Mouse (Mus musculus): ENCODE measurements around the gene Gsk3a.

Gsk3a gene

DNA sequence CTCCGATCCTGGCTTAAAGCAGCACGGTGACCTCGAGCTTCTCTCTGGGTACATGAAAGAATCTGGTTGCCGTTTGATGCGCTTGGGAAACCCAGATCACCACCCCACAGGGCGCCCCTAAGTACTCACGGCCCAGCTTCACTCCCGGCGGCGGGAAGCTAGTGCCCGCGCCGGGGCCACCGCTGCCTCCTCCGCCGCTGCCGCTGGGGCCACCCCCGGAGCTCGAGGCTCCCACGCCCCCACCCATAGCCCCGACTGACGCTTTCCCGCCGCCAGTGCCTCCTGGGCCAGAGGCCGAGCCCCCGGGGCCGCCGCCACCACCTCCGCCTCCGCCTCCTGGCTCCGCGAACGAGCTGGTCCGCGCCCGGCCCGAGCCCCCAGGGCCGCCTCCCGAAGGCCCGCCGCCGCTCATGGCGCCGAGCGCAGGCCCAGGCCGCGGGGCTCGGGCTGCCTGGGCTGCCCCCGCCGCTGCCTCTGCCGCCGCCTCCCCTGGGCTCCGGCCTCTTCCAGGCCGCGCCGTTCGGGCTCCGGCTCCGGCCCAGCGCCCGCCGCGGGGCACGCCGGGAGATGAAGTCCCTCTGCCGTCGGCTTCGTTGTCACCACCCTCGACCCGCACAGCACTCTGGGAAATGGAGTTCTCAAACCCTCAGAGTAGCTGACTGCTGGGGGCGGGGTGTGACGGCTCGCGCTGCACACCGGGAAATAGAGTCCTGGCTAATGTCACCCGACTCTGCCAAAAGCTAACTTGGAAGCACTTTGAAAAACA is at the start of gene Gsk3a:
Gene Gsk3a, minus strand, starts transcription at position 603 of the 766 bp plus-strand sequence.
- DNase-seq (ENCODE audit: low read depth, low spot score): peak; percentile 98

DNA sequence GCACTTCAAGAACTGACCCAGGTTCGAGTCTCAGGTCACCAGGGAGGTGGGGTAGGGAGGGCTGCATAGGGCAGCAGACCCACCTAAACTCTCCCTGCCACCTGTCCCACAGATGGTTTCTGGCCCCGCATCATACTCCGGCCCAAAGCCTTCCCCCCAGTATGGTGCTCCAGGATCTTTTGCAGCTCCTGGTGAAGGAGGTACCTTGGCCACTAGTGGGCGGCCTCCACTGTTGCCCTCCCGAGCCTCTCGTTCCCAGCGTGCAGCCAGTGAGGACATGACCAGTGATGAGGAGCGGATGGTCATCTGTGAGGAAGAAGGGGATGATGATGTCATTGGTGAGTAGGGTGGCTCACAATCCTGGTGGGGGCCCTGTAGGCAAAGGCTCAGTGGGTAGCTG is 49.3 kb upstream of the Gsk3a start:
- no peak for DNase-seq (ENCODE audit: low read depth, low spot score)

DNA sequence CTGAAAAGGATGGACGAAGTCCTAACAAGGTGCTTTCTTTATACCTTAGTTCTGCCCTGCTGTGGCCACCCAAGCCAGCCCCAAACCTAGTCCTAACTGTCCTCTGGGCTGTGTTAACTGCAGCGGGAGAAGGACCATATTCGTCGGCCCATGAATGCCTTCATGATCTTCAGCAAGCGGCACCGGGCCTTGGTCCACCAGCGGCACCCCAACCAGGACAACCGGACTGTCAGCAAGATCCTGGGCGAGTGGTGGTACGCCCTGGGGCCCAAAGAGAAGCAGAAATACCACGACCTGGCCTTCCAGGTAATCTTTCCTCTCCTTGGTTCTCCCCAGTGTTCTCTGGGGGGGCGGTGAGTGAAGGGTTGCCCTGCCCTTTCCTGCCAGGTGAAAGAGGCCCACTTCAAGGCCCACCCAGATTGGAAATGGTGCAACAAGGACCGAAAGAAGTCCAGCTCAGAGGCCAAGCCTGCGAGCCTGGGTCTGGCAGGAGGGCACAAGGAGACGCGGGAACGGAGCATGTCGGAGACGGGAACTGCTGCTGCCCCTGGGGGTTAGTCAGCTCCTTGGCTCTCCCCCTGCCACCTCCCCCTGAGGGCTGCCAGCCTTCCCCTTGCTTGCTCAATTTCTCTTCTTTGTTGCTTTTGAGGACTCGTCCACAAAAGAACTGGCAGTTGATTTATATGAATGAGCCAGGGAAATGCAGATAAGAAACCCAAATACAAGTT is 48.0 kb upstream of the Gsk3a start:
- DNase-seq (ENCODE audit: low read depth, low spot score): no peak

DNA sequence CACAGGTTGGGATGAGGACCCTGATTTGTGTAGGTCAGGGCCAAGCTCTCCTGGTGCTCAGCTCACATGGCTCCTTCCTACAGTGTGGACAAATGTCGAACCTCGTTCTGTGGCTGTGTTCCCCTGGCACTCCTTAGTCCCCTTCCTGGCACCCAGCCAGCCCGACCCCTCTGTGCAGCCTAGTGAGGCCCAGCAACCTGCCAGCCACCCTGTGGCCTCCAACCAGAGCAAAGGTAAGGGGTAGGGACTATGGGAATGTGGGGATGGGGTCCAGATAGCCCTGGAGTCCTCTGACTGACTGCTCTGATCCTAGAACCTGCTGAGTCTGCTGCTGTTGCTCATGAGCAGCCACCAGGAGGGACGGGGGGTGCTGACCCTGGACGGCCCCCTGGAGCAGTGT is 47.1 kb upstream of the Gsk3a start:
- no peak for DNase-seq (ENCODE audit: low read depth, low spot score)

GRCm38 (mm10) chr7:25284171-25284570 is 46.5 kb upstream of the Gsk3a start:
- no peak for DNase-seq (ENCODE audit: low read depth, low spot score)

DNA sequence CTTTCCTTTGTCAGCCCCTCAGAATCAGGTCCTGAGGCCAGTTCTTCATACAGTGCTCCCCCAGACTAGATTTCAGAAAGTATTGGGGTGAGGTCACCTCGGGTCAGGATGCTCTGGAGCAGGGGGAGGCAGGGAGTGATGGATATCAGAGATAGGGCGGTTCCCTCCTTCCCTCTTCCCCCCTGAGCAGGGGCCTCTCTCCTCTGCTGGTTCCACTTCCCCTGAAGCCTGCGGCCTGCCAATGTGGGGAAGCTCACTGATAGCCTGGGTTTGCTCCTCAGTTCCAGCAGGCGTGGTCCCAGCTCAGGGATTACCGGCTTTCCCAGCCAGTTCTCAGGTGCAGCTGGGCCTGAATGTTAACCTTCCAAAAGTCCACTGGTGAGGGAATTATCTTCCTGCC is 46.0 kb upstream of the Gsk3a start:
- no peak for DNase-seq (ENCODE audit: low read depth, low spot score)

- DNase-seq (ENCODE audit: low read depth, low spot score): no peak
These were observed 45.1 kb upstream of the Gsk3a start for GRCm38 (mm10) chr7:25282731-25283211.

- DNase-seq (ENCODE audit: low read depth, low spot score): peak; percentile 94
These were observed 44.3 kb upstream of the Gsk3a start for GRCm38 (mm10) chr7:25281734-25282601.

DNA sequence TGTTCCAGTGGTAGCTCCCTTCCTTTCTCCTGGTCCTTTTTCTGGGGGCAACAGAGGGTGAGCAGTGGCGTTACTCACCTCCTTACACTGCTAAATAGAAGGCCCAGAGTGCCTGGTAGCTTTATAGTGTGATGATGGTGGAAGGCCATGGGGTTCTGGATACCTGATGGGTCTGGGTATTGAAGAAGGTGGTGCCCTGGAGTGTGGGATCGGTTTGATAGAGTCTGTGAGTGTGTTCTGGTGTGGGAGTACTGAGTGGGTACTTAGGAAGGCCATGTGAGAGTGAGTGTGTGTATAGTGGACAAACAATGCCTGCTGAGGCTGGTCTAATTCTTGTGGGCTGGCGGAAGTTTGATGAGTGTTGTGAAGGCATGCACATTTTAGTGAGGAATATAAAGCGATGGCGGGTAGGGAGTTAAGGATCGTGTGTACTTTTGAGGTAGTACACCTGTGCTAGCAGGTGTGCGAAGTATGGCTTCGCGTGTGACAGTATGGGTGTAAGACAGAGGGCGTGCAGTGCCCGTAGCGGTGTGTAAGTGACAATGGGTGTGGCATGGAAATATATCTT is 43.6 kb upstream of the Gsk3a start:
- DNase-seq (ENCODE audit: low read depth, low spot score): no peak

GRCm38 (mm10) chr7:25279861-25280791 is 42.5 kb upstream of the Gsk3a start:
- DNase-seq (ENCODE audit: low read depth, low spot score): no peak

- peak; percentile 88 for DNase-seq (ENCODE audit: low read depth, low spot score)
These were observed 41.6 kb upstream of the Gsk3a start for GRCm38 (mm10) chr7:25279076-25279860.

DNA sequence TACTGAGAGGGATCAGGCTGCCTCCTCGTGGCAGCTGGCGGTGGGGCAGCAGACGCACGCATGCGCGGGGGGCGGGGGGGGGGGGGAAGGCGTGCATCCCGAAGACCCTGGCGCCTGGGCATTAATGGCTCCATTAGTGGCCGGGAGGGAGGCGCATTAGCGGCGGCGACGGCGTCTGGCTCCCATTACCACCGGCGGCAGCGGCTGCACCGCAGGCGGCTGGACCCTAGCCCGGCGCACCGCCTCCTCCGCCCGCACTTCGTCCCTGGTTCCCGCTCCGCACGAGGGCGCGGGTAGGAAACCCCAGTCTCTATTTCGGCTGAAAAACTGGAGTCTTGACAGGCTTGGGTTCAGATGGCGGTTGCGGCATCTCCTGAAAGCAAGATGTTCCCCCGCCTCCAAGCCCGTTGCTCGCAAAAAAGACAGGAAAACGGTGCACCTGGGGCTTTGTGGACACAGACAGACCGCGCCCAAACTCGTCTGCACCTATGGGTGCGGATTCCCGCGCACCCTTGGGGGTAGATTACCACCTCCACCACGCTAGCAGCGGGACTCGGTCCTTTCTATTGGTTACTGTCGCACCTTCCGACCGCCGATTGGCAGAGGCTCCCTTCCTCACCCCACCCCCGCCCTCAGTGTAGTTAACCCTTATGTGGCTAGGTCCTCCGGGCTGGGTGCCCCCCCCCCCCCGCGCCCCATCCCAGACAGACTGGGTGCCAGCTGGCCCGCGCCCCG is 40.9 kb upstream of the Gsk3a start:
- peak; percentile 92 for DNase-seq (ENCODE audit: low read depth, low spot score)

DNA sequence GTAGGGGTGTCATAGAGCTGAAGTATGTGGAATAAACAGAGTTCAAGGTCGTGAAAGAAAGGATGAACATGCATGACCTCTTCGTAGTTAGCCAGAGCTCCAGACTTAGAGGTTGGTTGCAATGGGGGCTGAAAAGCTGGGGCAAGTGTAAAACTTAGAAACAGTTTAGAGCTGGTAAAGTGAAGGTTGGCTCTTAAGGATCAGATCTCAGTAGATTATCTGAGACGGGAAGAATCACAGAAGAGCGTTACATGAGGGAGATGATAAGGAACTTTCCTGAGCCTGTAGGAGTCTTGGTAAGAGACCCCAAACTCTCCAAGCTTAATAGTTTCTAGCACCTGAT is 40.3 kb upstream of the Gsk3a start:
- no peak for DNase-seq (ENCODE audit: low read depth, low spot score)

DNA sequence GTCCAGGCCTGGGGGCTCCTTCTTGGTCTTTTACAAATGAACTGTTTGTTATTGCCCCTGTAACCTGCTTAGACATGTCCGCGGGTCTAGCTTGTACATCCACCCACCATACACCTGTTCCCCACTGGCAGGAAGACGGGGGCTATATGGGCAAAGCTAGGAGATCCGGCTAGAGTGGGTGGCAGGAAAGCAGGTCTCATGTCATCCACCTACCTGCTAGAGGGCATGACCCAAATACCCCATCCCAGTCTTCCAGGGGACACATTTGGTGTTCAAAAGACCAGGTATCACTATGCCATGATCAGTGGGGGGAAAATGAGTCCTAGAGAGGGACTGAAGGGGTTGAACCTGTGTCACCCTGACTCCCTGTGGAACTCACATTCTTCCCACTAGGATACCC is 39.8 kb upstream of the Gsk3a start:
- no peak for DNase-seq (ENCODE audit: low read depth, low spot score)

GRCm38 (mm10) chr7:25275555-25276298 is 38.1 kb upstream of the Gsk3a start:
- DNase-seq (ENCODE audit: low read depth, low spot score): no peak

- DNase-seq (ENCODE audit: low read depth, low spot score): no peak
These were observed 37.3 kb upstream of the Gsk3a start for GRCm38 (mm10) chr7:25274996-25275395.

DNA sequence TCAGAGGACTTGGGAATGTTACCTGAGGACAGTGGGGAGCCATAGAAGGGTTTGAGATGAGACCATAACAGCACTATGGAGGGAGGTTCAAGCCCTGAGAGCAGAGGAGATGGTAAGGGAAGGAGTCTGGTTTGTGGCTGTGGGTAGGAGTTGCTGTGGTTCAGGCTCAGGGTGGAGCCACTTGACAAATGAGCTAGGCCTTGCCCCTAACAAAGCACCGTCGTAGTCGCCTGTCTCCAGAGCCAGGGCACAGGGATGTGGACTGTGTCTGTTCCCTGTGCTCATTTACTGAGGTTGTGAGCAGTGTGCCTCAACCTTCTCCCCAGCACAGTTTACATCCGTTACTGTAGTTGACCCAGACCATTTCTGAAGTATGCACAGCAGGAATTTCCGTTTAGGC is 36.9 kb upstream of the Gsk3a start:
- DNase-seq (ENCODE audit: low read depth, low spot score): no peak
